14 mouse cellular contexts compared by ENCODE assay signal in genomic region chr2:147359716-147360115, GRCm38 (mm10). TPM values are rescaled to one million over a fixed set of nuclear protein-coding genes. Genes with fewer than 3 reads are reported as not detected.
"Had no signal": no experiment of that assay in that cellular context is flagged by ENCODE, and none has a peak within 500 bp of the region (broad histone marks: within the 10 kb centered on the region; RNA-seq: fewer than 3 reads in every experiment).

No protein-coding gene starts in this region.

- H3K4me3 ChIP-seq: kidney, embryonic 15.5 days; limb, embryonic 13.5 days; midbrain, embryonic 15.5 days; stomach, embryonic 15.5 days had no signal

- H3K9me3 ChIP-seq: kidney, embryonic 15.5 days; limb, embryonic 13.5 days; midbrain, embryonic 15.5 days; stomach, embryonic 15.5 days had no signal

- H3K9ac ChIP-seq: kidney, embryonic 15.5 days; limb, embryonic 13.5 days; liver, embryonic 14.5 days; midbrain, embryonic 15.5 days; stomach, embryonic 15.5 days had no signal

- ATAC-seq: intestine, embryonic 16.5 days; midbrain, embryonic 15.5 days had no signal

- H3K36me3 ChIP-seq: kidney, embryonic 15.5 days; limb, embryonic 13.5 days; midbrain, embryonic 15.5 days; stomach, embryonic 15.5 days had no signal

- H3K27ac ChIP-seq: kidney, embryonic 15.5 days; limb, embryonic 13.5 days; liver, embryonic 14.5 days; midbrain, embryonic 15.5 days; stomach, embryonic 15.5 days had no signal

- H3K4me2 ChIP-seq: kidney, embryonic 15.5 days; limb, embryonic 13.5 days; midbrain, embryonic 15.5 days; stomach, embryonic 15.5 days had no signal

- DNase-seq: kidney, adult 2 months; kidney, postnatal 14 days; lung, adult 18-20 months; right cerebral cortex, postnatal 4 days; spleen, adult 18-20 months; thymus, adult 2 months; thymus, postnatal 36 days had no signal

RNA-seq across cellular contexts. Expression of gene Pax1, which starts 2.0 kb away (rescaled TPM):
- polyA plus RNA-seq: intestine, embryonic 16.5 days; liver, adult 2 months; liver, embryonic 14.5 days; midbrain, embryonic 15.5 days; stomach, embryonic 15.5 days had no signal
